Mouse (Mus musculus): ENCODE measurements around the gene Efna4. TPM values are rescaled to one million over a fixed set of nuclear protein-coding genes. Genes with fewer than 3 reads are reported as not detected.

The Efna4 gene
- polyA plus RNA-seq, 1 experiment from 2014 or later = 0.36 TPM

DNA sequence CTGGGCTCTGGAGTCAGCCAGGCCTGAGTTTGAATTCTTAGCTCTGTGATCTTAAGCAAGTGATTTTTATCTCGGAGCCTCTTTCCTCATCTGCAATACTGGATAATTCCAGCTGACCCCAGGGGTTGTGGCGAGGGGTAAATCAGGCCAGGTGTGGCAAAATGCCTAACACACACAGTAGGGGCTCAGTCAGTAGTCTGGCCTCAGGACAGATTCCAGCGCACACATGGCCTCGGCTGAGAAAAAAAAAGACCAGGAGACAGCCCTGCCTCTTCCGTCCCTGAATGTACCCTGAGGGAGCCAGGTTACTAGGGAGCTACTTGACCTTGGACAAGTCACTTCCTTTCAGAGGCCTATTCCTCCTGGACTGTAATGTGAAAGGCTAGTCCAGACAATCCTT is 45.1 kb upstream of the Efna4 start:
- 78% methylated on average over 5 of the region's 5 CpGs for WGBS (ENCODE audit: insufficient replicate concordance)
- TF ChIP-seq EP300 (IDR thresholded peaks at IDR 0.05; ENCODE audit: low read depth) (no peak), CTCF (IDR thresholded peaks at IDR 0.05; ENCODE audit: low read depth) (no peak)
- H3K4me3 ChIP-seq (ENCODE audit: low read depth, low read length) = no peak overlapping the region
- no peak overlapping the region for H3K4me2 ChIP-seq (ENCODE audit: low read depth, low read length)
- ATAC-seq (no peak), DNase-seq (no peak)
- peaks cover 21% of the 10 kb centered on the region for H3K4me1 ChIP-seq (ENCODE audit: insufficient read depth)
- H3K36me3 ChIP-seq (replicated peaks; ENCODE audit: insufficient read depth, low read length) = peaks cover 18% of the 10 kb centered on the region
- H3K9ac ChIP-seq (replicated peaks) = no peak overlapping the region
- no peaks in the 10 kb centered on the region for H3K27me3 ChIP-seq (ENCODE audit: insufficient read depth, low read length)
- no peaks in the 10 kb centered on the region for H3K9me3 ChIP-seq (ENCODE audit: low read length)
- H3K27ac ChIP-seq (ENCODE audit: low read depth) = no peak overlapping the region

DNA sequence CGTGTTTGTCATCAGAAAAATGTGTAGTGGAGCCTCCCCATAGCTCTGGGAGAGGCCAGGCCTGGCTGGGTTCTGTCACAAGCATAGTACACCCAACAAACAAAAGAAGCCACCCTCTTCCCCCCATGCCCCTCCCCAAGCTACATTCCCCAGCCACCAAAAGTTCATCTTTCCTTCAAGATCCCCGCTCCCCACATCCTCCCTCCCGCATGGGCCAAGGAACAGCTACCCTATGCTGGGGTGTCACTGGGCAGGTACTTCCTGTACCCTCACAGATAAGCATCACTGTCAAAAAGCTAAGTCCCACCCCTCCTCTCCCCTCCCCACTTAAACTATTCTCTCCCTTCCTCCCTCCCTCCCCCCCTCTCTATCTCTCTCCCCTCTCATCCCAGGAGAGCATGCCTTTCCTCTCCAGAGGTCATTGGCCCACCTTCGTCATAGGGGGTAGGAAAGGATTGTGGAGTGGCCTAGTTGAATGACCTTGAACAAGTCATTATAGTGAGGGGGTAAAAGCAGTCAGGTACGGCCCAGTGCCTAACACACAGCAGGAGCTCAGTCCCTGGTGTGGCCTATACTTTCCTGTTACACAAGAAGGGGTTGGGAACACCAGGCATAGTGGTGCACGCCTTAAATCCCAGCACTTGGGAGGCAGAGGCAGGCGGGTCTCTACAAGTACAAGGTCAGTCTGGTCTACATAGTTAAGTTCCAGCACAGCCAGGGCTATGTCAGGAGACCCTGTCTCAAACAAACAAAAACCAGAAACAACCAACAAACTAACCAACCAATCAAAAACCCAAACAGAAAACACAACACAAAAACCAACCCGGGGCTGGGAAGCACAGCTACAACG is 44.4 kb upstream of the Efna4 start:
- H3K9me3 ChIP-seq (ENCODE audit: low read length) = no peaks in the 10 kb centered on the region
- DNase-seq = no peak
- no peak overlapping the region for H3K9ac ChIP-seq (replicated peaks)
- TF ChIP-seq EP300 (IDR thresholded peaks at IDR 0.05; ENCODE audit: low read depth) = no peak
- no peak for TF ChIP-seq CTCF (IDR thresholded peaks at IDR 0.05; ENCODE audit: low read depth)
- ATAC-seq = no peak
- H3K27me3 ChIP-seq (ENCODE audit: insufficient read depth, low read length) = no peaks in the 10 kb centered on the region
- H3K4me1 ChIP-seq (ENCODE audit: insufficient read depth) = peaks cover 19% of the 10 kb centered on the region
- WGBS (ENCODE audit: insufficient replicate concordance) = 72% methylated on average over 9 of the region's 9 CpGs
- peaks cover 20% of the 10 kb centered on the region for H3K36me3 ChIP-seq (replicated peaks; ENCODE audit: insufficient read depth, low read length)
- H3K4me3 ChIP-seq (ENCODE audit: low read depth, low read length) = no peak overlapping the region
- H3K4me2 ChIP-seq (ENCODE audit: low read depth, low read length) = no peak overlapping the region
- H3K27ac ChIP-seq (ENCODE audit: low read depth) = no peak overlapping the region

DNA sequence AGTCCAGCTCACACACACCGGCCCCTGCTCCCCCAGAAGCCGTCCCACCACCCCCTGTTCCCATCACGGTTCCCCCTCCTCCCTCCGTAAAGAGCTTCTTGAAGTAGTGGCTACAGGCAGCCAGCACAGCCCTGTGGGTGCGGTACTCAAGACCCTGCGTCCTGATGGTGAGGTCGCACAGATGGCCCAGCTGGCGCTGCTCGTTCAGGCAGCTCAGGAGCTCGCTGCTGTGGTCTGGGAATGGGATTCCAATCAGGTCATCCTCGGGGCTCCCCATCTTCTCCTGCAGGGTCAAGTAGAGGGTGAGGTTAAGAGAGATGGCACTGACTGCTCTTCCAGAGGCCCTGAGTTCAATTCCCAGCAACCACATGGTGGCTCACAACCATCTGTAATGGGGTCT is 43.4 kb upstream of the Efna4 start:
- Histone ChIP-seq H3K4me1 (ENCODE audit: insufficient read depth) (peaks cover 16% of the 10 kb centered on the region), H3K4me2 (ENCODE audit: low read depth, low read length) (no peak overlapping the region), H3K9ac (replicated peaks) (no peak overlapping the region), H3K9me3 (ENCODE audit: low read length) (no peaks in the 10 kb centered on the region), H3K36me3 (replicated peaks; ENCODE audit: insufficient read depth, low read length) (peaks cover 23% of the 10 kb centered on the region), H3K27ac (ENCODE audit: low read depth) (no peak overlapping the region), H3K4me3 (ENCODE audit: low read depth, low read length) (no peak overlapping the region), H3K27me3 (ENCODE audit: insufficient read depth, low read length) (no peaks in the 10 kb centered on the region)
- ATAC-seq (no peak), DNase-seq (no peak)
- no peak for TF ChIP-seq EP300 (IDR thresholded peaks at IDR 0.05; ENCODE audit: low read depth)
- no peak for TF ChIP-seq CTCF (IDR thresholded peaks at IDR 0.05; ENCODE audit: low read depth)
- 83% methylated on average over 11 of the region's 11 CpGs for WGBS (ENCODE audit: insufficient replicate concordance)

DNA sequence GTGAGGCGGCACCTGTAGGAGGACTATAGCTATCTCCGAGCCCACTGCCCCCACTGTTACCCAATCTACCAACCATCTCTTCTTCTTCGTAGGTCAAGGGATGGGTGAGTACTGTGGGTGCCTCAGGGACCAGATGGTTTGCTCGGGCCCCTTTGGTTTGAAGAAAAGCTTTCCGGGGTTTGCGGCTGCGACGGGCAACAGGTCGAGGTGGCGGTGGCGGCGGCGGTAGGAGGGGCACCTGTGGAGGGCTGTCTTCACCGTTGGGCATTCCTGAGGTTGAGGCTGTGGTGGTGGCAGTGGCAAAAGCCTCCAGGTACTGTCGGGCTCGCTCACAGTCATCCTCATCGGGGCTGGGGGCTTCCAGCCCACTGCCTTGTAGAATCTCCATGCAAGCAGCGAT is 42.9 kb upstream of the Efna4 start:
- H3K27me3 ChIP-seq (ENCODE audit: insufficient read depth, low read length) = no peaks in the 10 kb centered on the region
- DNase-seq (no peak), ATAC-seq (no peak)
- no peak overlapping the region for H3K9ac ChIP-seq (replicated peaks)
- no peak overlapping the region for H3K4me3 ChIP-seq (ENCODE audit: low read depth, low read length)
- H3K4me2 ChIP-seq (ENCODE audit: low read depth, low read length) = no peak overlapping the region
- H3K4me1 ChIP-seq (ENCODE audit: insufficient read depth) = peaks cover 16% of the 10 kb centered on the region
- no peak overlapping the region for H3K27ac ChIP-seq (ENCODE audit: low read depth)
- no peaks in the 10 kb centered on the region for H3K9me3 ChIP-seq (ENCODE audit: low read length)
- peaks cover 23% of the 10 kb centered on the region for H3K36me3 ChIP-seq (replicated peaks; ENCODE audit: insufficient read depth, low read length)
- 89% methylated on average over 18 of the region's 18 CpGs for WGBS (ENCODE audit: insufficient replicate concordance)
- TF ChIP-seq CTCF (IDR thresholded peaks at IDR 0.05; ENCODE audit: low read depth) = no peak
- no peak for TF ChIP-seq EP300 (IDR thresholded peaks at IDR 0.05; ENCODE audit: low read depth)

DNA sequence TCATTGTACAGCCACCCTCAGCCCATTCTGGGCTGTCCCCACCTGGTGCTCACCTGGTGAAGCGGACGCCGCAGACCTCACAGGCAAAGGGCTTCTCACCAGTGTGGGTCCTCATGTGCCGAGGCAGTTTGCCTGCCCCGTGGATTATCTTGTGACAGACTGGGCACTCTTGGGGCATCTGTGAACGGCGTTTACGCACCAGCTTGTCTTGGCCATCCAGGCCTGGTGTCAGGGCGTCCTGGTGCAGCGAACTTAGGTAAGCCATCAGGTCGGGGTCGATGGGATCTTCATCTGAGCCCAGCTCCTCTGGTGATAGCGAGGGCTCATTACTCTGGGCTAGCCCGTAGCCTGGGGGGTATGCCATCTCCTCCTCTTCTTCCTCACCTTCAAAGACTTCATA is 42.5 kb upstream of the Efna4 start:
- Histone ChIP-seq H3K4me2 (ENCODE audit: low read depth, low read length) (no peak overlapping the region), H3K27ac (ENCODE audit: low read depth) (no peak overlapping the region), H3K4me1 (ENCODE audit: insufficient read depth) (peaks cover 13% of the 10 kb centered on the region), H3K9ac (replicated peaks) (no peak overlapping the region), H3K9me3 (ENCODE audit: low read length) (no peaks in the 10 kb centered on the region), H3K36me3 (replicated peaks; ENCODE audit: insufficient read depth, low read length) (peaks cover 20% of the 10 kb centered on the region), H3K27me3 (ENCODE audit: insufficient read depth, low read length) (no peaks in the 10 kb centered on the region), H3K4me3 (ENCODE audit: low read depth, low read length) (no peak overlapping the region)
- DNase-seq (no peak), ATAC-seq (no peak)
- TF ChIP-seq CTCF (IDR thresholded peaks at IDR 0.05; ENCODE audit: low read depth) (no peak), EP300 (IDR thresholded peaks at IDR 0.05; ENCODE audit: low read depth) (no peak)
- 86% methylated on average over 14 of the region's 14 CpGs for WGBS (ENCODE audit: insufficient replicate concordance)

DNA sequence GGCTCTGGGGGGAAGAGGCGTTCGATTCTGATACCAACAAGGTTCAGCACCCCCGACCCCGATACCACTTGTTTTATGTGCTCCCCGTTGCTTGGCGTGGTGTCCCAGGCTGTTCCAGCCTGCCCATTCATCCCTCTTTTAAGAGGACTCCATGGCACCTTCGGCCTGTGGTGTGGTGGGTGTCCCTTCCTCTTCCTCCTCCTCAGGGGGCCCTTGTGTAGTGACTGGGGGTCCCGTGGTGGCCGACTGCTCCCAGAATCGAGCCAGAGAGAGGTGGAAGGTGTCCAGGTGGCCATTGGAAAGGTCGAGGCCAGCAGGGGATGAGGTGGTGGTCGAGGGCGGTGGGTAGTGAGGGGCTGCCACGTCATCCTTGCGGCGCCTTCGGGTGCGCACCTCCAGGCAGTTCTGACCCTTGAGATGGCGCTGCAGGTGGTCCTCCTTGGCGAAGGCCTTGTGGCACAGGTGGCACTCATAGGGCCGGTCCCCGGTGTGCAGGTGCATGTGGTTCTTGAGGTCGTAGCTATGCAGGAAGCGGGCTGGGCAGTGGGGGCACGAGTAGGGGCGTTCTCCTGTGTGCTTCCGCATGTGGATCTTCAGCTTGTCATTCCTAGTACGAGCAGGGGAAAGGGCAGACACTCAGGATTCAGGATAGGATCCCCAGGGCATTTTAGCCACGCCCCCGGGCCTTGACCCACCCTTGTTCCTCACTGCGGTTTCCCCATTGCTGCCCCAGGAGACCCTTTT is 41.7 kb upstream of the Efna4 start:
- Histone ChIP-seq H3K27me3 (ENCODE audit: insufficient read depth, low read length) (no peaks in the 10 kb centered on the region), H3K9me3 (ENCODE audit: low read length) (no peaks in the 10 kb centered on the region), H3K4me2 (ENCODE audit: low read depth, low read length) (no peak overlapping the region), H3K27ac (ENCODE audit: low read depth) (no peak overlapping the region), H3K36me3 (replicated peaks; ENCODE audit: insufficient read depth, low read length) (peaks cover 18% of the 10 kb centered on the region), H3K9ac (replicated peaks) (no peak overlapping the region), H3K4me1 (ENCODE audit: insufficient read depth) (peaks cover 10% of the 10 kb centered on the region), H3K4me3 (ENCODE audit: low read depth, low read length) (no peak overlapping the region)
- 73% methylated on average over 31 of the region's 31 CpGs for WGBS (ENCODE audit: insufficient replicate concordance)
- no peak for DNase-seq
- ATAC-seq = no peak
- no peak for TF ChIP-seq CTCF (IDR thresholded peaks at IDR 0.05; ENCODE audit: low read depth)
- TF ChIP-seq EP300 (IDR thresholded peaks at IDR 0.05; ENCODE audit: low read depth) = no peak

All from liver, postnatal 0 days (tissue).